Mouse (Mus musculus) left cerebral cortex, adult 9 months (tissue): ENCODE results near the gene Mmrn1.
"Not testable (repeated sequence)": the region's sequence is repeated elsewhere in the genome, so short reads cannot be mapped to it uniquely, and the experiment has no call there.

Experiments
- DNase-seq, 2 experiments: peaks; one replicate each; pipeline ENCODE4 v3.0.0; 2022; ENCODE audit warnings: low spot score in 2 of 2

The Mmrn1 gene

GRCm38 (mm10) chr6:60924676-60925075 lies at the start of gene Mmrn1:
Mmrn1 (plus strand) TSS chr6:60924976.
- DNase-seq, result not testable (repeated sequence)

- DNase-seq, result no peak
Observed at GRCm38 (mm10) chr6:60880362-60880761, 44.4 kb upstream of the Mmrn1 start.

GRCm38 (mm10) chr6:60881534-60881933 lies 43.2 kb upstream of the Mmrn1 start:
- DNase-seq, result no peak

GRCm38 (mm10) chr6:60907272-60907671 lies 17.5 kb upstream of the Mmrn1 start:
- no peak for DNase-seq

- peak in 1 of 2 experiments; percentile 16 for DNase-seq
Observed at GRCm38 (mm10) chr6:60931364-60931763, 6.6 kb downstream of the Mmrn1 start.

- no peak for DNase-seq
Observed at GRCm38 (mm10) chr6:60934835-60935234, 10.1 kb downstream of the Mmrn1 start.

- no peak for DNase-seq
Observed at GRCm38 (mm10) chr6:60935448-60936130, 10.8 kb downstream of the Mmrn1 start.

GRCm38 (mm10) chr6:60944178-60944577 lies 19.4 kb downstream of the Mmrn1 start:
- no peak for DNase-seq

- DNase-seq, result no peak
Observed at GRCm38 (mm10) chr6:60944621-60945020, 19.8 kb downstream of the Mmrn1 start.

- DNase-seq, result peak in 1 of 2 experiments; percentile 39
Observed at GRCm38 (mm10) chr6:60950415-60950814, 25.6 kb downstream of the Mmrn1 start.

GRCm38 (mm10) chr6:60961285-60961684 lies 36.5 kb downstream of the Mmrn1 start:
- no peak for DNase-seq

GRCm38 (mm10) chr6:60961838-60962237 lies 37.1 kb downstream of the Mmrn1 start:
- DNase-seq, result no peak

- DNase-seq, result no peak
Observed at GRCm38 (mm10) chr6:60962668-60963067, 37.9 kb downstream of the Mmrn1 start.

GRCm38 (mm10) chr6:60963726-60964125 lies 39.0 kb downstream of the Mmrn1 start:
- no peak for DNase-seq

GRCm38 (mm10) chr6:60966931-60967330 lies 42.2 kb downstream of the Mmrn1 start:
- DNase-seq, result no peak

GRCm38 (mm10) chr6:60969407-60969806 lies 44.6 kb downstream of the Mmrn1 start:
- no peak for DNase-seq

GRCm38 (mm10) chr6:60970811-60971210 lies 46.0 kb downstream of the Mmrn1 start:
- no peak for DNase-seq

GRCm38 (mm10) chr6:60978610-60979009 lies 53.8 kb downstream of the Mmrn1 start:
- no peak for DNase-seq

GRCm38 (mm10) chr6:60979039-60979438 lies 54.3 kb downstream of the Mmrn1 start:
- no peak for DNase-seq

GRCm38 (mm10) chr6:60984360-60984759 lies 59.6 kb downstream of the Mmrn1 start:
- DNase-seq, result no peak

- no peak for DNase-seq
Observed at GRCm38 (mm10) chr6:60985919-60986318, 61.1 kb downstream of the Mmrn1 start.

- DNase-seq, result peak in 1 of 2 experiments; percentile 5
Observed at GRCm38 (mm10) chr6:60986914-60987313, 62.1 kb downstream of the Mmrn1 start.

- DNase-seq, result no peak
Observed at GRCm38 (mm10) chr6:60987804-60988203, 63.0 kb downstream of the Mmrn1 start.

GRCm38 (mm10) chr6:60992366-60992765 lies 67.6 kb downstream of the Mmrn1 start:
- no peak for DNase-seq
